Mouse (Mus musculus): ENCODE measurements at regions not wholly inside any gene's neighbourhood (a gene's known extent, or its start where the extent isn't known, plus 50 kb on each side); places are given as distances from the start of the nearest gene placed in this dataset.
A peak's percentile ranks its signal among the peaks of the same experiment; 100 is the strongest.

- peak; percentile 2 for DNase-seq (ENCODE audit: low spot score in 2 of 2)
These were observed 226.6 kb upstream of the Ldoc1 start for GRCm38 (mm10) chrX:61482725-61483124.
